32 mouse cellular contexts compared by ENCODE assay signal in the genomic region with DNA sequence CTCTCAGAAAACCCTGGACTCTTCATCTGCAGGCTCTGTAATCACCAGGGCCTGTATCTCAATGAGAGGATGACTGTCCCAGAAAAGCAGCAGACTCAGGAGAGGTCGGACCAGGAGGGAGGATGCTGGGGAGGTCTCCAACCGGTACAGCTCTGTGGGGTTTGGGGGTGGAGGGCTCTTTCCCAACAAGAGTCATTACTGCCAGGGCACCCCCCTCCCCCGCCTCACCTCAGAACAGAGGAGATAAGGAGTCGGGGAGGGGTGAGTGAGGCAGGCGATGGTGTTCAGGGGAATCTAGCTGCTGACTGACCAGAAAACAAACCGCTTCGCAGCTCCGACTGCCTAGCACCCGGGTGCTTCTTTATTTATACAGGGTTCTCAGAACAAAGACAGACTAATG. TPM values are rescaled to one million over a fixed set of nuclear protein-coding genes. Genes with fewer than 3 reads are reported as not detected.
DNase-seq lines count a peak whose midpoint lies in the region; ATAC-seq and TF ChIP-seq lines count a peak whose summit lies in the region.
"Had no signal": no experiment of that assay in that cellular context is flagged by ENCODE, and none has a peak within 500 bp of the region (broad histone marks: within the 10 kb centered on the region; RNA-seq: fewer than 3 reads in every experiment).

No protein-coding gene starts in this region.

- H3K4me3 ChIP-seq in heart, embryonic 11.5 days (ENCODE audit: low read depth, low read length) = no peak overlapping the region
- no peak overlapping the region for H3K4me3 ChIP-seq in heart, embryonic 14.5 days (ENCODE audit: control insufficient read depth in 1 of 2, insufficient read depth in 1 of 2, low read depth in 1 of 2, low read length in 2 of 2)
- H3K4me3 ChIP-seq in heart, postnatal 0 days (ENCODE audit: low read depth, low read length) = no peak overlapping the region
- H3K4me3 ChIP-seq: embryonic facial prominence, embryonic 12.5 days; embryonic facial prominence, embryonic 15.5 days; gastrocnemius, adult 2 months; hindbrain, embryonic 12.5 days; hindbrain, embryonic 15.5 days had no signal

- 6% methylated on average over 9 of the region's 9 CpGs for WGBS in heart, embryonic 11.5 days (ENCODE audit: insufficient replicate concordance)
- 10% methylated on average over 9 of the region's 9 CpGs for WGBS in heart, embryonic 14.5 days
- WGBS in heart, postnatal 0 days = 18% methylated on average over 9 of the region's 9 CpGs

- H3K4me1 ChIP-seq in heart, embryonic 11.5 days (ENCODE audit: control insufficient read depth, insufficient read depth, low read length) = peaks cover 10% of the 10 kb centered on the region
- peaks cover 26 to 31% of the 10 kb centered on the region in 2 experiments for H3K4me1 ChIP-seq in heart, embryonic 14.5 days (ENCODE audit: control insufficient read depth in 2 of 2, insufficient read depth in 2 of 2, low read length in 2 of 2)
- peaks cover 27% of the 10 kb centered on the region for H3K4me1 ChIP-seq in heart, postnatal 0 days (ENCODE audit: control insufficient read depth, insufficient read depth)
- H3K4me1 ChIP-seq: embryonic facial prominence, embryonic 12.5 days; embryonic facial prominence, embryonic 15.5 days; hindbrain, embryonic 12.5 days; hindbrain, embryonic 15.5 days had no signal

- no peak for TF ChIP-seq CTCF in heart, postnatal 0 days (IDR thresholded peaks at IDR 0.05; ENCODE audit: low read depth)

- DNase-seq in heart, postnatal 4 days = no peak
- no peak for DNase-seq in heart, adult 8-10 months (ENCODE audit: low spot score)
- peak; percentile 42 for DNase-seq in heart, postnatal 0 days (ENCODE audit: low spot score)
- DNase-seq in heart, postnatal 25 days (ENCODE audit: low spot score) = no peak
- DNase-seq: adrenal gland, adult 2 months; adrenal gland, postnatal 14 days; cerebellum, adult 11 months; cerebellum, adult 2 months; cerebellum, adult 9-11 months; cerebellum, postnatal 25 days; forebrain, postnatal 0 days; gastrocnemius, adult 2 months; gastrocnemius, postnatal 14 days; kidney, adult 2 months had no signal

- intact Hi-C loops in heart, postnatal 25 days (cut with DNase I) = no loop called here

- no peak for TF ChIP-seq EP300 in heart, postnatal 0 days (IDR thresholded peaks at IDR 0.05; ENCODE audit: low read depth)

- no peaks in the 10 kb centered on the region for H3K36me3 ChIP-seq in heart, embryonic 11.5 days (ENCODE audit: control insufficient read depth, insufficient read depth, low read length)
- no peaks in the 10 kb centered on the region for H3K36me3 ChIP-seq in heart, embryonic 14.5 days (ENCODE audit: control insufficient read depth, insufficient read depth, low read length)
- no peaks in the 10 kb centered on the region for H3K36me3 ChIP-seq in heart, postnatal 0 days (replicated peaks; ENCODE audit: control insufficient read depth, insufficient read depth, low read length)
- H3K36me3 ChIP-seq: embryonic facial prominence, embryonic 12.5 days; embryonic facial prominence, embryonic 15.5 days; hindbrain, embryonic 12.5 days; hindbrain, embryonic 15.5 days had no signal

- peak; percentile 49; the same call in 1 of the 2 replicates for ATAC-seq in heart, embryonic 11.5 days (replicated peaks; ENCODE audit: insufficient number of reproducible peaks, low FRiP score, low TSS enrichment)
- 0 out of 2 replicates have a peak, but pooled peaks have one; percentile 31 for ATAC-seq in heart, embryonic 14.5 days (ENCODE audit: insufficient number of reproducible peaks, insufficient read depth, low FRiP score, low read depth)
- ATAC-seq in heart, postnatal 0 days (ENCODE audit: insufficient read depth, low read depth) = peak; percentile 24; the same call in 1 of the 2 replicates
- ATAC-seq: CD4-positive, CD25-positive, alpha-beta regulatory T cell, adult 4 months; forebrain, embryonic 14.5 days; forebrain, postnatal 0 days; intestine, postnatal 0 days had no signal

- no peak overlapping the region for H3K9ac ChIP-seq in heart, embryonic 11.5 days (ENCODE audit: low read depth, low read length)
- 0 out of 2 replicates have a peak overlapping the region, but pooled peaks have one; percentile 8 for H3K9ac ChIP-seq in heart, embryonic 14.5 days (ENCODE audit: low read length)
- H3K9ac ChIP-seq in heart, postnatal 0 days (replicated peaks; ENCODE audit: low read depth, low read length) = no peak overlapping the region
- H3K9ac ChIP-seq: embryonic facial prominence, embryonic 12.5 days; embryonic facial prominence, embryonic 15.5 days; forebrain, postnatal 0 days; hindbrain, embryonic 12.5 days; hindbrain, embryonic 15.5 days had no signal

- H3K9me3 ChIP-seq in heart, embryonic 11.5 days (replicated peaks; ENCODE audit: control insufficient read depth, low read length) = no peaks in the 10 kb centered on the region
- H3K9me3 ChIP-seq in heart, embryonic 14.5 days (ENCODE audit: control insufficient read depth, low read length) = no peaks in the 10 kb centered on the region
- no peaks in the 10 kb centered on the region for H3K9me3 ChIP-seq in heart, postnatal 0 days (replicated peaks; ENCODE audit: control insufficient read depth, low read length)
- H3K9me3 ChIP-seq: embryonic facial prominence, embryonic 12.5 days; embryonic facial prominence, embryonic 15.5 days; hindbrain, embryonic 12.5 days; hindbrain, embryonic 15.5 days had no signal

- no peak overlapping the region for H3K27ac ChIP-seq in heart, embryonic 11.5 days (ENCODE audit: low read depth, low read length)
- H3K27ac ChIP-seq in heart, embryonic 14.5 days (replicated peaks in 1 of 2; ENCODE audit: control insufficient read depth in 1 of 2, insufficient read depth in 1 of 2, low read depth in 2 of 2, low read length in 2 of 2) = peak overlapping the region; percentile 30 to 44; a peak in 2 of 4 replicates
- H3K27ac ChIP-seq in heart, postnatal 0 days (ENCODE audit: low read depth) = 0 out of 2 replicates have a peak overlapping the region, but pooled peaks have one; percentile 3
- H3K27ac ChIP-seq: embryonic facial prominence, embryonic 12.5 days; embryonic facial prominence, embryonic 15.5 days; gastrocnemius, adult 2 months; hindbrain, embryonic 12.5 days; hindbrain, embryonic 15.5 days had no signal

- no peaks in the 10 kb centered on the region for H3K27me3 ChIP-seq in heart, embryonic 11.5 days (ENCODE audit: control insufficient read depth, insufficient read depth, low read length)
- no peaks in the 10 kb centered on the region for H3K27me3 ChIP-seq in heart, embryonic 14.5 days (ENCODE audit: control insufficient read depth, insufficient read depth, low read length)
- H3K27me3 ChIP-seq in heart, postnatal 0 days (ENCODE audit: control insufficient read depth, insufficient read depth, low read length) = no peaks in the 10 kb centered on the region
- H3K27me3 ChIP-seq: embryonic facial prominence, embryonic 12.5 days; embryonic facial prominence, embryonic 15.5 days; hindbrain, embryonic 12.5 days; hindbrain, embryonic 15.5 days had no signal

- H3K4me2 ChIP-seq in heart, embryonic 11.5 days = peak overlapping the region; percentile 43
- H3K4me2 ChIP-seq in heart, embryonic 14.5 days (ENCODE audit: low read length) = peak overlapping the region; percentile 13; the same call in 1 of the 2 replicates
- H3K4me2 ChIP-seq in heart, postnatal 0 days (ENCODE audit: low read depth, low read length) = no peak overlapping the region
- H3K4me2 ChIP-seq: embryonic facial prominence, embryonic 12.5 days; embryonic facial prominence, embryonic 15.5 days; hindbrain, embryonic 12.5 days; hindbrain, embryonic 15.5 days had no signal

RNA-seq across cellular contexts. Expression of a gene that starts 13.5 kb away (rescaled TPM):
- not detected in 2 replicates for polyA plus RNA-seq in heart, embryonic 11.5 days (2014; fragmentation: Nextera tagmentation; extraction: Ambion mirVana)
- not detected for total RNA-seq in heart, postnatal 4 days (2021)
- not detected in 2 replicates for polyA plus RNA-seq in heart, embryonic 14.5 days (2014; fragmentation: Nextera tagmentation; extraction: Ambion mirVana)
- not detected for total RNA-seq in heart, adult 8-10 months (2022)
- not detected in 2 replicates for total RNA-seq in heart, postnatal 0 days (2014; rRNA removed; ENCODE audit: low replicate concordance)
- not detected in 2 replicates for polyA plus RNA-seq in heart, postnatal 0 days (2015; fragmentation: Nextera tagmentation; extraction: Ambion mirVana)
- total RNA-seq in heart, postnatal 25 days (2021) = not detected
- total RNA-seq: adrenal gland, adult 2 months; adrenal gland, postnatal 14 days; adrenal gland, postnatal 4 days; common myeloid progenitor, adult 5-6 weeks; forebrain, postnatal 0 days; gastrocnemius, adult 2 months; gastrocnemius, postnatal 14 days; gastrocnemius, postnatal 4 days; hematopoietic stem cell, adult 5-6 weeks; MEL had no signal
- polyA plus RNA-seq: adrenal gland, adult 2 months; C2C12; CD4-positive, CD25-positive, alpha-beta regulatory T cell, adult 4 months; cerebellum, adult 2 months; embryonic facial prominence, embryonic 12.5 days; embryonic facial prominence, embryonic 15.5 days; forebrain, embryonic 11.5 days; forebrain, embryonic 14.5 days; hindbrain, embryonic 12.5 days; intestine, embryonic 14.5 days; intestine, postnatal 0 days; kidney, adult 2 months; kidney, embryonic 14.5 days had no signal

RNA-seq across cellular contexts. Expression of a gene that starts 30.0 kb away (rescaled TPM):
- 256 TPM in 2 replicates for polyA plus RNA-seq in heart, embryonic 11.5 days (2014; fragmentation: Nextera tagmentation; extraction: Ambion mirVana)
- total RNA-seq in heart, postnatal 4 days (2021) = 100 to 1,000 TPM; 127 to 129 TPM
- polyA plus RNA-seq in heart, embryonic 14.5 days (2014; fragmentation: Nextera tagmentation; extraction: Ambion mirVana) = 237 and 256 TPM in 2 replicates
- 10 to 100 TPM; 65.2 to 74.9 (median 70.8) TPM for total RNA-seq in heart, adult 8-10 months (2022)
- total RNA-seq in heart, postnatal 0 days (2014; rRNA removed; ENCODE audit: low replicate concordance) = 299 and 316 TPM in 2 replicates
- polyA plus RNA-seq in heart, postnatal 0 days (2015; fragmentation: Nextera tagmentation; extraction: Ambion mirVana) = 215 and 216 TPM in 2 replicates
- total RNA-seq in heart, postnatal 25 days (2021) = 10 to 100 TPM; 80.9 to 87.9 TPM

RNA-seq across cellular contexts. Expression of a gene that starts 32.7 kb away (rescaled TPM):
- polyA plus RNA-seq in heart, embryonic 11.5 days (2014; fragmentation: Nextera tagmentation; extraction: Ambion mirVana) = 0.11 and 0.21 TPM in 2 replicates
- under 1 TPM; 0.38 to 0.64 TPM for total RNA-seq in heart, postnatal 4 days (2021)
- 0.47 and 0.66 TPM in 2 replicates for polyA plus RNA-seq in heart, embryonic 14.5 days (2014; fragmentation: Nextera tagmentation; extraction: Ambion mirVana)
- not detected for total RNA-seq in heart, adult 8-10 months (2022)
- total RNA-seq in heart, postnatal 0 days (2014; rRNA removed; ENCODE audit: low replicate concordance) = 0.19 and 1.6 TPM in 2 replicates
- polyA plus RNA-seq in heart, postnatal 0 days (2015; fragmentation: Nextera tagmentation; extraction: Ambion mirVana) = 1.5 and 2.5 TPM in 2 replicates
- not detected for total RNA-seq in heart, postnatal 25 days (2021)
- total RNA-seq: adrenal gland, adult 2 months; adrenal gland, postnatal 14 days; adrenal gland, postnatal 4 days; common myeloid progenitor, adult 5-6 weeks; forebrain, postnatal 0 days; gastrocnemius, adult 2 months; gastrocnemius, postnatal 14 days; gastrocnemius, postnatal 4 days; hematopoietic stem cell, adult 5-6 weeks; MEL had no signal
- polyA plus RNA-seq: adrenal gland, adult 2 months; C2C12; cerebellum, adult 2 months; embryonic facial prominence, embryonic 12.5 days; embryonic facial prominence, embryonic 15.5 days; forebrain, embryonic 11.5 days; forebrain, embryonic 14.5 days; forebrain, postnatal 0 days; hindbrain, embryonic 12.5 days; hindbrain, embryonic 15.5 days; intestine, embryonic 14.5 days; intestine, postnatal 0 days; kidney, adult 2 months; kidney, embryonic 14.5 days had no signal
